Mouse (Mus musculus): ENCODE data around the gene Vmn1r148. TPM values are rescaled to one million over a fixed set of nuclear protein-coding genes. Genes with fewer than 3 reads are reported as not detected.
"Not testable (repeated sequence)": the region's sequence is repeated elsewhere in the genome, so short reads cannot be mapped to it uniquely, and the experiment has no call there.

The Vmn1r148 gene
- total RNA-seq (2021): not detected

GRCm38 (mm10) chr7:22413283-22413682, at the start of gene Vmn1r148:
Gene Vmn1r148, plus strand, starts transcription at chr7:22413583.
- not testable (repeated sequence) for DNase-seq

- not testable (repeated sequence) for DNase-seq
Observed at GRCm38 (mm10) chr7:22370939-22371338, 42.4 kb upstream of the Vmn1r148 start, which contains the start of gene Gm8660. Gene Gm8660, minus strand, starts transcription at chr7:22371039.

DNA sequence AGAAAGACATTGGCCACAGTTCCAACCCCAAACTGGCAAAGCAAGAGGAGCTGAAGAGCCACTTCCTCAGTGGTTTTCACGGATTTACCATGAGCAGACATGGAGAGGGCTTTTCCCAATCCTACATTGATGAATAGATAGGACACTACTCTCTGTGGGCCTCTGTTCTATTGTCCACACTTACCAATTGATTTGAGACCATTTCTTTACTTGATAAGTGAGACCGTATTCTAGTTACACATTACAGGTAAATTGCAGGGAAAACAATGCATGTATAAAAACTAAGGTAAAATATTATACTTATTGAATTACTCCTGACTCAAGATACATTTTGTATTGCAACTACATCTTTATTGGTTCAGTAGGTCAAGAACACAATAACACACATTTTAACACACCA, 24.7 kb downstream of the Vmn1r148 start, which contains the start of gene Vmn1r149:
Vmn1r149 (minus strand) TSS at position 101 of the 400 bp plus-strand sequence.
- DNase-seq: not testable (repeated sequence)

- DNase-seq: not testable (repeated sequence)
Observed at GRCm38 (mm10) chr7:22463975-22464374, 50.6 kb downstream of the Vmn1r148 start, which contains the start of gene Gm10665. Gene Gm10665, minus strand, starts transcription at chr7:22464075.

Other genes with a start within 250 kb of the Vmn1r148 start
- not detected for gene Vmn1r142, start 249.5 kb upstream of the Vmn1r148 start, total RNA-seq (2021)
- gene Vmn1r143, start 224.2 kb upstream of the Vmn1r148 start, total RNA-seq (2021): not detected
- not detected for gene Gm8653, start 212.3 kb upstream of the Vmn1r148 start, total RNA-seq (2021)
- not detected for gene Gm8453, start 184.1 kb upstream of the Vmn1r148 start, total RNA-seq (2021)
- gene Gm4187, start 83.9 kb upstream of the Vmn1r148 start, total RNA-seq (2021): not detected
- not detected for gene Gm8660, start 42.5 kb upstream of the Vmn1r148 start, total RNA-seq (2021)
- not detected for gene Vmn1r149, start 24.6 kb downstream of the Vmn1r148 start, total RNA-seq (2021)
- not detected for gene Gm10665, start 50.5 kb downstream of the Vmn1r148 start, total RNA-seq (2021)
- gene Vmn1r151, start 86.1 kb downstream of the Vmn1r148 start, total RNA-seq (2021): not detected
- gene Vmn1r152, start 109.4 kb downstream of the Vmn1r148 start, total RNA-seq (2021): not detected
- gene Gm8677, start 121.3 kb downstream of the Vmn1r148 start, total RNA-seq (2021): not detected
- not detected for gene Gm4201, start 151.8 kb downstream of the Vmn1r148 start, total RNA-seq (2021)
- gene Gm4565, start 174.5 kb downstream of the Vmn1r148 start, total RNA-seq (2021): not detected
- gene Vmn1r155, start 244.4 kb downstream of the Vmn1r148 start, total RNA-seq (2021): not detected